Mouse (Mus musculus) liver, adult 2 months (tissue): ENCODE measurements at regions not wholly inside any gene's neighbourhood (a gene's known extent, or its start where the extent isn't known, plus 50 kb on each side); places are given as distances from the start of the nearest gene placed in this dataset.

ENCODE experiments used
- CTCF ChIP-seq: fragments of 200-500 bp; IDR thresholded peaks from 2 replicates; pipeline ENCODE4 v1.5.1; 2011; ENCODE audit warnings: low read depth, low read length, control low read depth
- POLR2A ChIP-seq: fragments of 200-500 bp; IDR thresholded peaks from 2 replicates; pipeline ENCODE4 v1.6.1; 2011; ENCODE audit warnings: low read length, control low read depth; ENCODE audit not compliant: insufficient read depth; ENCODE audit errors: extremely low read depth

DNA sequence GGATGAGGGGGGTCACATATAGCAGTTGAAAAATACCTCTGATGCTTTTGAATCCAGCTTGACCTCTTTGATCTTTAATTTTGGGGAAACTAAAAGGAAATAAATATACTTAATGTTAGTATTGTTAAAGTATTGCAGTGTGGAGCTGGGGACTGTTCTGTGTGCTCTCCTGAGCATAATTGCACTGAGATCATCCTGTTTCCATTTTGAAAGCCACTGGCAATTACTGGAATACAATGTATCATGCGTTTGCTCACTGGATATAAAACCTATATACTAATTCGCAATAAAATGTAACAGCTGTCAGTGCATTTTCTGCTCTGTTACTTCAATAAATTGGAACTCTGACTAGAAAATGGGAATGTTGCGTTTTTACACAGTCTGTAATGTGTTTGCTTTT, 884.4 kb upstream of the Pou3f3 start:
- TF ChIP-seq CTCF (no peak), POLR2A (no peak)
